Mouse (Mus musculus): ENCODE data around the gene Rspo3. TPM values are rescaled to one million over a fixed set of nuclear protein-coding genes. Genes with fewer than 3 reads are reported as not detected.

Gene Rspo3
- polyA plus RNA-seq, 1 experiment from 2014 or later, result 9.4 TPM

DNA sequence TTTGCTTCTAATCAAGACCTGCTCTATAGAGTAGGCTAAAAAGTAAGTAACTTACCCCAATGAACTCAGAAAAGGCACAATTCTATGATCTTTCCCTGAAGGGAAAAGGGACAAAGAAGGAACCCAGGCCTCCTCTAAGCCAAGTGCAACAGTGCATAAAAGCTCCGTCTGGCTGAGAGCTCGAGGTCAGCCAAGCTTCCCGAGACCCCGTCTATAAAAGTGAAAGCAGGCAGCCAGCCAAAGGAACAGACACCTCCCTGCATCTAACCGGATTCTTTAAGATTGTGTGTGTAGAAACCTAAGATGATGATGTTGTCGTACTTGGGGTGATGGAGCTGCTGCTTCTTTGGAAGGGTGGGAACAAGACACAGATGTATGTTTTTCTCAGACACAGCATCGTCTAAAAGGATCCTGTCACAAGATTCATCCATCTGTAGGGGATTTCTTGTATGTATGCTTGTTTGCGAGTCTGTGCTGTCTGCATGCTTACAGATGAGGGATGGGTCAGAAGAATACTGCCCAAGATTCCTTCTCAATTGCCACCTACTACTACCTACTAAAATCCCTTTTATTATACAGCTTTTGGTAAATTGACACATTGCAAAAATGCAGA is 132.9 kb downstream of the Rspo3 start:
- 73% methylated on average over 8 of the region's 8 CpGs for WGBS
- Histone ChIP-seq H3K27me3 (replicated peaks; ENCODE audit: control insufficient read depth, insufficient read depth, low read length) (no peaks in the 10 kb centered on the region), H3K27ac (ENCODE audit: low read depth, low read length) (no peak overlapping the region), H3K4me1 (replicated peaks; ENCODE audit: control insufficient read depth, insufficient read depth, low read length) (no peaks in the 10 kb centered on the region), H3K4me2 (no peak overlapping the region), H3K9me3 (ENCODE audit: control insufficient read depth, low read length) (no peaks in the 10 kb centered on the region), H3K4me3 (ENCODE audit: low read depth, low read length) (no peak overlapping the region), H3K36me3 (ENCODE audit: control insufficient read depth, insufficient read depth, low read length) (no peaks in the 10 kb centered on the region), H3K9ac (ENCODE audit: low read depth, low read length) (no peak overlapping the region)
- ATAC-seq (replicated peaks; ENCODE audit: low FRiP score) (no peak), DNase-seq (ENCODE audit: low spot score) (no peak)

Other genes starting within 250 kb of the Rspo3 start
- 32.9 and 38.0 TPM in 2 replicates for gene Echdc1, start 222.7 kb downstream of the Rspo3 start, polyA plus RNA-seq (2014; fragmentation: Nextera tagmentation; extraction: Ambion mirVana)
- gene Rnf146, start 173.4 kb downstream of the Rspo3 start, polyA plus RNA-seq (2014; fragmentation: Nextera tagmentation; extraction: Ambion mirVana), result 28.3 and 32.6 TPM in 2 replicates

Measured in liver, embryonic 11.5 days (tissue).